Mouse (Mus musculus) stomach, postnatal 0 days (tissue): ENCODE data around the gene Foxk1. TPM values are rescaled to one million over a fixed set of nuclear protein-coding genes. Genes with fewer than 3 reads are reported as not detected.
A peak's percentile ranks its signal among the peaks of the same experiment; 100 is the strongest.

ENCODE experiments used
- ATAC-seq: fragments of 200-750 bp; cut with Nextera tagmentation; 2 replicates; pipeline ENCODE4 v1.8.0; 2017; ENCODE audit not compliant: low FRiP score, low TSS enrichment
- DNase-seq: peaks from one replicate; pipeline ENCODE4 v3.0.0-alpha.2; 2016; ENCODE audit warnings: low spot score
- H3K27ac ChIP-seq: fragments of 300-500 bp; sonication (generic); replicated peaks from 2 replicates; pipeline ENCODE4 v1.5.1; 2014; ENCODE audit warnings: mild to moderate bottlenecking, control low read depth
- H3K27me3 ChIP-seq: fragments of 300-500 bp; sonication (generic); 2 replicates; pipeline ENCODE4 v1.6.1; 2014; ENCODE audit warnings: low read length; ENCODE audit not compliant: control insufficient read depth, insufficient read depth
- H3K36me3 ChIP-seq: fragments of 300-500 bp; sonication (generic); 2 replicates; pipeline ENCODE4 v1.6.1; 2014; ENCODE audit warnings: low read length, mixed read lengths; ENCODE audit not compliant: control insufficient read depth, insufficient read depth
- H3K4me1 ChIP-seq: fragments of 300-500 bp; sonication (generic); replicated peaks from 2 replicates; pipeline ENCODE4 v1.6.1; 2014; ENCODE audit warnings: antibody characterized with exemption; ENCODE audit not compliant: control insufficient read depth, insufficient read depth
- H3K4me2 ChIP-seq: fragments of 300-500 bp; sonication (generic); replicated peaks from 2 replicates; pipeline ENCODE4 v1.6.1; 2014; ENCODE audit warnings: low read depth, mild to moderate bottlenecking, control low read depth, moderate library complexity
- H3K4me3 ChIP-seq: fragments of 300-500 bp; sonication (generic); 2 replicates; pipeline ENCODE4 v1.5.1; 2014; ENCODE audit warnings: low read depth, low read length, control low read depth
- H3K9ac ChIP-seq: fragments of 300-500 bp; sonication (generic); 2 replicates; pipeline ENCODE4 v1.6.1; 2014; ENCODE audit warnings: mild to moderate bottlenecking, low read length, control low read depth, mixed read lengths
- H3K9me3 ChIP-seq: fragments of 300-500 bp; sonication (generic); 2 replicates; pipeline ENCODE4 v1.6.1; 2016; ENCODE audit warnings: low read length; ENCODE audit not compliant: control insufficient read depth
- CTCF ChIP-seq: IDR thresholded peaks from 2 replicates; pipeline ENCODE4 v1.5.1; 2016; ENCODE audit warnings: antibody characterized with exemption, low read depth, mild to moderate bottlenecking, moderate library complexity
- EP300 ChIP-seq: optimal IDR thresholded peaks from 2 replicates; pipeline ENCODE3; 2016; ENCODE audit warnings: antibody characterized with exemption
- WGBS: fragments of 180-500 bp; shearing (Covaris S2); extraction: QIAGEN DNeasy Blood & Tissue Kit; methylation state at CpG from one replicate; pipeline ENCODE4 v1.1.7; 2014; 5-methylcytosine and 5-hydroxymethylcytosine counted together
- polyA plus RNA-seq: library from polyadenylated mRNA; unstranded; fragments of >200 nt; fragmentation: Nextera tagmentation; extraction: Ambion mirVana; gene quantifications from 2 replicates; pipeline ENCODE4 v1.2.1, GENCODE M21; 2015

Foxk1 gene
- polyA plus RNA-seq, 1 experiment from 2014 or later = 3.5 TPM

- H3K27ac ChIP-seq = no peak overlapping the region
- no peaks in the 10 kb centered on the region; the same call in 1 of the 2 replicates for H3K4me1 ChIP-seq
- no peaks in the 10 kb centered on the region for H3K9me3 ChIP-seq
- no peak overlapping the region for H3K4me2 ChIP-seq
- ATAC-seq = no peak
- no peak overlapping the region for H3K9ac ChIP-seq
- TF ChIP-seq CTCF = no peak
- no peak for TF ChIP-seq EP300
- H3K4me3 ChIP-seq = no peak overlapping the region
- no peak for DNase-seq
- H3K36me3 ChIP-seq = peaks cover 9% of the 10 kb centered on the region; the same call in 1 of the 2 replicates
- 81% methylated on average over 11 of the region's 11 CpGs for WGBS
- H3K27me3 ChIP-seq = no peaks in the 10 kb centered on the region
These were observed 68.5 kb downstream of the Foxk1 start for GRCm38 (mm10) chr5:142469796-142470195.

GRCm38 (mm10) chr5:142473696-142474095 is 72.4 kb downstream of the Foxk1 start:
- no peak overlapping the region for H3K4me3 ChIP-seq
- H3K36me3 ChIP-seq = peaks cover 5% of the 10 kb centered on the region; the same call in 1 of the 2 replicates
- no peak overlapping the region for H3K27ac ChIP-seq
- no peak for DNase-seq
- no peak overlapping the region for H3K9ac ChIP-seq
- 71% methylated on average over 10 of the region's 10 CpGs for WGBS
- H3K4me2 ChIP-seq = no peak overlapping the region
- no peaks in the 10 kb centered on the region for H3K4me1 ChIP-seq
- no peak for ATAC-seq
- no peak for TF ChIP-seq EP300
- TF ChIP-seq CTCF = no peak
- H3K27me3 ChIP-seq = no peaks in the 10 kb centered on the region
- no peaks in the 10 kb centered on the region for H3K9me3 ChIP-seq

DNA sequence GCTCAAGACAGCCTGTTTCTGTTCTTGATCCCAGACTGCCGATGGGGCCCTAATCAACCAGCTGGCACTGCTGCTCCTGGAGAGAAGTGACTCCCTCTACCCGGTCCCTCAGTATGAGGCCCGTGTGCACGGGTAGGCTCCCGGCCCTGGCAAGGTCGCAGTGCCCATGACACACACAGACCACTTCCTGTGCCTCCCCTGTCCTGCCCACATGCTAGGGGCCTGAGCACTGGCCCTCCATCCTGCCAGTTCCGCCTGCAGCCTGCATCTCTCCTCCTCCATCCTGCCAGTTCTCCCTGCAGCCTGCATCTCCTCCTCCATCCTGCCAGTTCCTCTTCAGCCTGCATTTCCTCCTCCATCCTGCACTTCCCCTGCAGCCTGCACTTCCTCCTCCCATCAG is 74.4 kb downstream of the Foxk1 start:
- Histone ChIP-seq H3K36me3 (0 out of 2 replicates have a peak, but pooled peaks cover 2% of the 10 kb centered on the region), H3K9ac (no peak overlapping the region), H3K27me3 (no peaks in the 10 kb centered on the region), H3K27ac (no peak overlapping the region), H3K9me3 (no peaks in the 10 kb centered on the region), H3K4me3 (no peak overlapping the region), H3K4me2 (no peak overlapping the region), H3K4me1 (no peaks in the 10 kb centered on the region)
- 82% methylated on average over 7 of the region's 7 CpGs for WGBS
- ATAC-seq (0 out of 2 replicates have a peak, but pooled peaks have one; percentile 23), DNase-seq (no peak)
- TF ChIP-seq CTCF = no peak
- no peak for TF ChIP-seq EP300

DNA sequence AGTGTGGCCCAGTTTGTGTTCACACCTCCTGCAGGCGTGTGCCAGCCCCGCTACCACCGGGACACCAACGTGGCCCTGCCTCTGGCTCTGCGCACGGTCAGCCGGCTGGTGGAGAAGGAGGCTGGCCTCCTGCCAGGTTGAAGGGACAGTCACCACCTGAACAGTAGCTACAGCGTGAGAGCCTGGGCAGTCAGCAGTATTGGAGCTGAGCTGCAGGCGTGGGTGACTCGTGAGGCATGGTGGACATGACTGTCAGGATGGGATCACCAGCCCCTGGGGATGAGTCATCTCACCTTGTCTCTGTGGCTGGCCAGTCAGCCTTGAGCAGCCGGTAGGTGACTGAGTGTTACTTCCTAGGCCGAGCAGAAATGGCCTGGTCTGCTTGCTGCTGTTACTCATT is 76.0 kb downstream of the Foxk1 start:
- no peak overlapping the region for H3K9ac ChIP-seq
- no peaks in the 10 kb centered on the region for H3K27me3 ChIP-seq
- H3K36me3 ChIP-seq = no peaks in the 10 kb centered on the region
- DNase-seq = no peak
- no peak overlapping the region for H3K4me2 ChIP-seq
- 80% methylated on average over 12 of the region's 12 CpGs for WGBS
- no peak for ATAC-seq
- H3K4me1 ChIP-seq = no peaks in the 10 kb centered on the region
- H3K9me3 ChIP-seq = no peaks in the 10 kb centered on the region
- TF ChIP-seq CTCF = no peak
- TF ChIP-seq EP300 = no peak
- H3K4me3 ChIP-seq = no peak overlapping the region
- no peak overlapping the region for H3K27ac ChIP-seq

DNA sequence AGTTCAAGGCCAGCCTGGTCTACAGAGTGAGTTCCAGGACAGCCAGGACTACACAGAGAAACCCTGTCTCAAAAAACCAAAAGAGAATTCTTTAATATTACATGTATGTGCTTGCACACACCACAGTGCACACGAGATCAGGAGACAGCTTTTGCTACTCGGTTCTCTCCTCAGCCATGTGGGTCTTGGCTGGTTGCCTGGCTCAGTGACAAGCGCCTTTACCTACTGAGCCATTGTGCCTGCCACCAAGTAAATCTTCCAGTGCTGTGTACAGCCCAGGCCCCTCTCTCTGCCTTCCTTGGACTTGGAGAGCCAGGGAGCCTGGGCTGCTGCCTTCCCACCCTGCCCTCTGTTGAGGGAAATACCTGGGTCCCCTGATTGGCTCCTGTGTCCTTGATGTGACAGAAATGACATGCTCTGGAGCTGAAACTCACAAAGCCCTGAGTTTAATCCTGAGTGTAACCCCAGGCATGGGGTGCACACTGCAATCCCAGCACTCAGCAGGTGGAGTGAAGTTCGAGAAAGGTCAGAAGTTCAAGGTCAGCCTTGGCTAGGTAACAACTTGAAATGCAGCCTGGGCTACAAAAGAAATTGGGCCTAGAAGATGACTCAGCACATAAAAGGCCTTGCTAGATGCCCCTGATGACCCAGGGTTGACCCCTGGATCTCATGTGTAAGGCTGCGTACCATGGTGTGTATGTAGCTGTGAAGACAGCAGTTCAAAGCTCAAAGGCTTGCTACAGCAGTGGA is 76.7 kb downstream of the Foxk1 start:
- ATAC-seq = 0 out of 2 replicates have a peak, but pooled peaks have one; percentile 6
- WGBS = 80% methylated on average over 5 of the region's 5 CpGs

DNA sequence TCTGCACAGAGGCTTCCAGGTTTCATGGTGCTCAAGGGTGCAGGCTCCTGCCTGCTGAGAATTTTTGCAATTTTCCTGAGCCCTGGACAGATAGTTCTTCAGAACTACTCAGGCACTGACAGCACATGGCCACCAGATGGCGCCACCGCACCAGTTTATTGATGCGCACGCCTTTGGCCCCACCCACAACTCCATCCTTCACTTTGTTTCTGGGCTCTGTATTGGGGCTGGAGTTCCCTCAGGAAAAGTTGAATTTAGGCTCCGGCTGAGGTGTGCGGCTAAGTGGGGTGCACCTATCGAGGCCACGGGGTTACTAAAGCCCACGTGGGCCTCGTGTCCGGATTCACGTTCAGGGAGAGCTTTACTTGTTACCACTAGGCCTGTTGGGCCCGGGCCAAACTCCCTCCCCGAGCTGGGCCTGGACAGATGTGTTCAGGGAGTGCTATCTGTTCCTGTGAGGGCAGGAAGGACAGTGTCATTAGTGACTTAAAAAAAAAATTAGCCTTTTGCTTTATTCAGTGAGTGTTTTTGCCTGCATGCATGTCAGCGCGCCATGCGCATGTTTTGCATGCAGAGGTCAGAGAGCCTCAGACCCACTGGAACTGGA is 77.6 kb downstream of the Foxk1 start:
- DNase-seq (peak; percentile 85), ATAC-seq (peak; percentile 55)
- WGBS = 31% methylated on average over 17 of the region's 17 CpGs
- Histone ChIP-seq H3K4me3 (no peak overlapping the region), H3K36me3 (no peaks in the 10 kb centered on the region), H3K4me1 (no peaks in the 10 kb centered on the region), H3K4me2 (peak overlapping the region; percentile 46), H3K9me3 (no peaks in the 10 kb centered on the region), H3K27me3 (no peaks in the 10 kb centered on the region), H3K27ac (no peak overlapping the region), H3K9ac (0 out of 2 replicates have a peak overlapping the region, but pooled peaks have one; percentile 23)
- peak; percentile 92 for TF ChIP-seq CTCF
- TF ChIP-seq EP300 = no peak

More for the DNA sequence above, 76.7 kb downstream of the Foxk1 start:
- Histone ChIP-seq H3K9me3 (no peaks in the 10 kb centered on the region), H3K4me1 (no peaks in the 10 kb centered on the region), H3K27me3 (no peaks in the 10 kb centered on the region), H3K4me2 (no peak overlapping the region), H3K36me3 (no peaks in the 10 kb centered on the region), H3K9ac (no peak overlapping the region), H3K27ac (no peak overlapping the region), H3K4me3 (no peak overlapping the region)
- DNase-seq = no peak
- no peak for TF ChIP-seq EP300
- TF ChIP-seq CTCF = no peak
